Mouse (Mus musculus) liver, adult 2 months (tissue): ENCODE measurements around the gene Apom.

Experiments
- CTCF ChIP-seq: fragments of 200-500 bp; IDR thresholded peaks from 2 replicates; pipeline ENCODE4 v1.5.1; 2011; ENCODE audit warnings: low read depth, low read length, control low read depth
- POLR2A ChIP-seq: fragments of 200-500 bp; IDR thresholded peaks from 2 replicates; pipeline ENCODE4 v1.6.1; 2011; ENCODE audit warnings: low read length, control low read depth; ENCODE audit not compliant: insufficient read depth; ENCODE audit errors: extremely low read depth

- TF ChIP-seq CTCF: no peak
- TF ChIP-seq POLR2A: no peak
These were observed 37.1 kb downstream of the Apom start for GRCm38 (mm10) chr17:35094475-35095365.
